Mouse (Mus musculus) right cerebral cortex, adult 2 months (tissue): ENCODE measurements around the gene Adamts6.
A peak's percentile ranks its signal among the peaks of the same experiment; 100 is the strongest.

Experiments used
- DNase-seq, 2 experiments: peaks; one replicate each; pipeline ENCODE4 v3.0.0; 2021 to 2022; ENCODE audit warnings: low spot score in 2 of 2

The Adamts6 gene

DNA sequence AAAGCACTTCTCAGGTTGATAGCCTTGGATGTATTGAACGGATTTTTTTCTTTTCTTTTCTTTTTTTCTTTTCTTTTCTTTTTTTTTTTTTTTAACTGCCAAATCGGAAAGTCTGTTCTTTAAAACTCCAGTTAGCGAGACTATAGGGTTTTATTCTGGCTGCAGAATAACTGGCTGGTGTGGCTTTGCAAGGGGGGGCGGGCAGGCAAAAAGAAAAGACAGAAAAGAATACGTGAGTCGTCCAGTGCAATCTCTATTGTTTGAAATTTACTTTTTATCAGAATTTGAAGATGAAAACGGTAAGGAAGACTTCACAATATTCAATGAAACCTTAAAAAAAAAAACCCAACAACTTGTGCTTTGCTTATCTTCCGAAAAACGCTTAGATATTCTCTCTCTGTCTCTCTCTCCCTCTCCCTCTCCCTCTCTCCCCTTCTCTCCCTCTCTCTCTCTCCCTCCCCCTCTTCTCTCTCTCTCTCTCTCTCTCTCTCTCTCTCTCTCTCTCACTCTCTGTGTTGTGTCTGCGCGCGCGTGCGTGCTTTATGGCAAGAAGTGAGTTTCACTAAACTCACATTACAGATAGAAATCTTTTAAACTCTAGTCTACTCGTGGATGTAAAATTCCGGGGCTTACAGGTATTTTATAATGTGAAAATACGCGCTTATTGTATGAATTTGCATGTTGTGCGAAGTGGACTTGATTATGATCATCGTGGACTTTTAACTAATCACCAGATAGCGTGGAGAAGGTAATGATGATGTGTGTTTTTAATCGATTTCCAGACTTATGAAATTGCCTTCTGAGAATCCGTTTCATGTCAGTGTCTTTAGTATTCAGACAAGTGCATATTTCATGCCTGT is at the start of gene Adamts6:
TSS of gene Adamts6 (plus strand) at position 470 of the 860 bp plus-strand sequence.
- DNase-seq, result peak; percentile 17 to 21

DNA sequence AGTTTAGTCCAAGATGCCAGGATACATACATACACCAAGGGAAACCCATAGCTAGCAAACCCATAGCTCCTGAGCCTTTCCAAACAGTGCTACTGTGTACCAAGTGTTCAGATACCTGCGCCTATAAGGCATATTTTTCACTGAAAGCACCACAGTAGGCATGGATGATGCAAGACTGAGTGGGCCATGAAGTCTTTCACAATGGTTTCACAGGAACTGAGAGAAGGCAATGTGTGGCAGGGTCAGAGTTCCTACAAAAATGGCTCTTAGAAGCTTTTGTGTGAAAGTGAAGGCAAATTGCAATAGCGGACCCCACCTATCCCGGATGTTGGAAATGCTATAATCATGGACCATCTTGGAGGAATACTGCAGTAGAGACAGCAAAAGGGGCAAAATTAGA is 28.6 kb upstream of the Adamts6 start:
- no peak for DNase-seq

DNA sequence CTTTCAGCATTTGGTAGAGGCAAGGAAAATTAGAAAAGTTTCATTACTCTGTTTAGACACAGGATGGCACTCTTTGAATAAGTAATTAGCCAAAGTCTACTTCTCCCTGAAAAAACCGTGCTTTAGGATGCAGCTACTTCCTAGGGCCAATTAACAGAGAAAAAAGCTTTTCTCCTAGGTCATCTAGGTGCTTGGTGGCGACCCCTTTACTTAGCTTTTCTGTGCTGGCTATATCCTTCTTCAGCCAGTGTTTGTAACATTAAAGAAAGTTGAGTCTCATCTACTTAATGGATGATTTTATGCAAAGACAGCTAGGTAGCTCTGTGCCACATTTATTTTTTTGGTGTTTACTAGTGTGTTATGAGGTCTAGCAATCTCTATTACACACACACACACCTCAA is 2.6 kb upstream of the Adamts6 start:
- DNase-seq, result peak; percentile 16 to 52

DNA sequence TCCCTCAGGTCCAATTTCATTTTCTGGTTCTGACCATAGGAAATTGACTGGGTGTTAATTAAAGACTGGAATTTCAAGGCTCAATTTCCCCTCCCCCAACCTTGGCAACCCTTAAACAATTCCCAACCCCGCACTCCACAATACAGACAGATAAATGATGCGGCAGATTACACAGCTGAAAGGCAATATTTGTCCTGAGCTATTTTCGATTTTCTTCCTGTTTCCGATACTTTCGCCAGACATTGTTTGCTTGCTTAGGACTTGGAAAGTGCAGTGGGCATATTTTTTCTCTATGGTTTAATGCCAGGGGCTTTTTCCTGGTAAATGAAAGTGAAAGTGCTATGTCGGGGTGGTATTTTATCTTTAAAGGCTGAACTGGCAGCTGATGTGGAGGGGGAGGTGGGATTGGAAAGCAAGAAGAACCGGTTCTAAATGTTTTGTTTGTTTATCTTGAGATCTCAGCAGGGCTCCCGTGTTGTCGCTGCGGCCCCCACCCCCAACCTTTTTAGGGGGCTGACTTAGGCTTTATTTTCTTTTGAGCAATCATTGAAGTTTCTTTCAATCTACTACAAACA is 1.8 kb upstream of the Adamts6 start:
- peak; percentile 16 to 39 for DNase-seq

DNA sequence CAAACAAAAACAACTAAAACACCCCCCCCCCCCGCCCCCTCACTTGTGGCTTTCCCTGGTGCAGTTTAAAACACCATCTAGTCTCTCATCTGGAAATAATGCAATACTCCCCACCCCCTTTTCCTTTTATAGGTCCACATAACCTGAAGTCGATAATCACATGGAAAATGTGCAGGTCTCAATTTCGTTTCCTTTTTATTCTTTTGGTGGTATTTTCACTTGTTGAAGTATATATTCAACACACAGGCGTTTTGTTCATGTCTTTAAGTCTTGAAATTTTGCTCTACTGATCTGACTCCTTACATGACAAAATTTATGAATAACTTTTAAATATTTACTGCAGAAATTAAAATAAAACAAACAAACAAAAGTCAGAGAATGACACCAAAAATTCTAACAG is 1.3 kb upstream of the Adamts6 start:
- no peak for DNase-seq

DNA sequence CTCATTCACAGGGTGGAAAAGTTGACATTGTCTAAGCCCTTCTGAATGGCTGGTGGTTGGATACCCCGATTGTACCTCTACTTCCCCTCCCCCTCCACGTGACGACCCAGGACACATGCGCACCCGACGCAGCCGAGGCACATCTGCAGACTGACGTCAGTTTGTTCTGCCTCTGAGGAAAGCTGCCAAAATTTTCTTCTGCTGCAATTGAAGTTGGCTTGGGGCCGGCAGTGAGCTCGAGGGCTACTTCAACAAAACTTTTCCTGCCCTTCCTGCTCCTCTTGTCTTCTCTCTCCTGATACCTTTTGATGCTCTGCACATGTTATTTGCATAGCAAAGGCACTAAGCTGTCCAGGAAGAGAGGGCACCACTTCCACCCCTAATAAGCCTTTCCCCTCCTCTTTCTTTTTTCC is 732 bp upstream of the Adamts6 start:
- peak; percentile 81 to 89 for DNase-seq

DNA sequence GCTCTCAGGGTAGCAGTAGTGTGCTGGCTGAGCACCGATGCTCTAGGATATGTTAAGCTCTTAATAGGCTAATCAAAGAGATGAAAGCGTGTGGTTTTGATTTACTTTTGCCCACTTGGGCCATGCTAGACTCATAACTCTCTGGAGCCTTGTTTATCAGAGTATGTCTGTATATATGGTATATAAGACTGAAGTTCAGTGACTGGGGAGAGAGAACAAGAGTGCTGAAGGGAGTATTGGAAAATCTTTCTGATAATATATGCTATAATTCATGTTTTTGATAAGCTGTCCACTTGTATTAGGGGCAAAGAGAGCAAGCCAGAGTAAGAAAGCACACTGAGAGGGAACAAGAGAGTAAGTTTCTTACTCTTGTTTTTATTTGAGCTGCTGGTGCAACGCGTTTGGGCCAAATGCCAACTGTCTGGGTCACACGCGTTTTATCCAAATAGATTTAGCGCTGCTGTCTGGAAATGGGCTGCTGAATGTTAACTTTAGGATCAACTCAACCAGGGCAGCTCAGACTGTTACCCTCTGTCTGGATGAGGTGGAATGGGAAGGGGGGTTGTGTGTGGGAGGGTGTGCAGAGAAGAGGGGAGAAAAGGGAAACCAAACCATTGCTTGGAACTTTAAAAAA is 708 bp downstream of the Adamts6 start:
- peak; percentile 10 to 31 for DNase-seq

DNA sequence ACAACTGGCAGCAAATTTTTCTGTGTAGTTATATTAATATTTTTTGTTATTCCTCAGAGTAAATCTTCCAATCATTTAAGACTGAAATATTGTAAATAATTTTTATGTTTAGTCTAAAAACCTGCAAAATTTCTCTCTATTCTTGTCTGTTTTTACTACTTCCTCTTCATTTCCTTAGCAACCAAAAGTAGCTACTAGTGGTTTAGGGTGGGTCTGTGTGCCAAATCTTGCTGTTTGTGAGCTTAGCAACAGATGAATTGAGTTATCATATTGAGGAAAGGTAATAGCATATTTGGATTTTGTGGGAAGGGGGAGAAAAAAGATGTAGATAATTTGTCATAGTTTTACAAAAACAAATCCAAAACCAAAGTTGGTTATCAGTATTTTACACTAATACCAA is 1.5 kb downstream of the Adamts6 start:
- DNase-seq, result no peak

DNA sequence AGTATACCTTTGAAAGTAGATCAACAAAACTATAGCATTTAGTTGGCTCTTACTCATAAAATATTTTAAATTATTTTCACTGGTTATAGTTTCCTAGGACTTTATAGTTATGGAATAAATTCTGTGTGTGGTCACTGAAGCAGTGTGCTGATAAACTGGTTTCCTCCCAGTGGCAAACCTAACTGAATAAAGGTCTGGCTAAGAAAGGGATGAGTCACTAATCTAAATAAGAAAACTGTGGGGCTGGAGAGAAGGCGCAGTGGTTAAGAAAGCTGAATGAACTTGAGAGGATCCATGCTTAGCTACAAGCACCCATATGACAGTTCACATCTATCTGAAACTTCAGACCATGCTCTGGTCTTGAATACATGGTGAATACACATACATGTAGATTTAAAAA is 7.8 kb downstream of the Adamts6 start:
- DNase-seq, result no peak

DNA sequence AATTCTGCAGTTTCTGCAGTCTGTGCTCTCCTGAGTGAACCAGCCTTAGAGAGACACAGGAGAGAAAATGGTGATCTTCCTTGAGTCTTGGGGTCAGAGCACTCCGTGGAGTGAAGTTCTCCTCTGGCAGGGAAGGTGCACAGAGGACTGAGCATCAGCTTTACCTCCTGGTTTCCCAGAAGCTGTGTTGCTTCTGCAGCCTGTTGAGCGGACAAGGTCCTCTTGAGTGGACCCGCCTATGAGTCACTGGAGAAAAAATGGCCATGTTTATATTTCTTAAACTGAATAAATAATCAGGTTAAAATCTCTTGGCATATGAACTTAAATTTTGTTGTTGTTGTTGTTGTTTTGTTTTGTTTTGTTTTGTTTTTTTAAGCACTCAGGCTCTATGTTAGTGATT is 41.7 kb downstream of the Adamts6 start:
- DNase-seq, result no peak

DNA sequence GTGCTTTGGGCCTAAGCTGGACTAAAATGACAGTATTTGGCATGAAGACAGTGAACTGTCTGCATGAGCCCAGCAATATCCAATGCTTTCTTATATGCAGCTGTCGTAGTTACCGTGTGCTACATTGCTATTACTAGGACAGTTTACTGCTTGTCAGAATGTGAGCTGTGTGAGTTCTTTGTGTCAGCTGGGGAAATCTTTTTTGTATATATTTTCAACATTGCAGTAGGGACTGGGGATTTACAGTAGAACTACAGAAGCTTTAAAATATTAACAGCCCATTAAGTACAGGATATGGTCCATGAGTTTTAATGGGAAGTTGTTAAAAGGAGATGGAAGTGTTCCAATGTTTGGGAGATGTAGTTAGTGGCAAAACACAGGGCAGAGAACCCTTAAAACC is 42.1 kb downstream of the Adamts6 start:
- DNase-seq, result no peak

DNA sequence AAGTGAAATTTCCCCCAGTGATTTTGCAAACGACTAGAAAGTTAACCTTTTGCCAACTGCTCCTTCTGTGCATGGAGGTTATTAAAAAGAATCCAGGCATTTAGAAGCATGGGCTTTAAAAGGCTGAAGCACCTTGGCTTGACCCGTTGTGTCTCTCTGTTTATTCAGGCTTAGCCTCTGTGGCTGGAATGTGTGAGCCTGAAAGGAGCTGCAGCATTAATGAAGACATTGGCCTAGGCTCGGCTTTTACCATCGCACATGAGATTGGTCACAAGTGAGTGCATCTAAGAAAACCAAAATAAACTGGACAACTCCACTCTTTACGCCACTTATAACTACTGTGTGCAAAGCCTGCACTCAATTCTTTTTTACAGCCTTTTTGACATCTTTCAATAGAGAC is 65.0 kb downstream of the Adamts6 start:
- no peak for DNase-seq

DNA sequence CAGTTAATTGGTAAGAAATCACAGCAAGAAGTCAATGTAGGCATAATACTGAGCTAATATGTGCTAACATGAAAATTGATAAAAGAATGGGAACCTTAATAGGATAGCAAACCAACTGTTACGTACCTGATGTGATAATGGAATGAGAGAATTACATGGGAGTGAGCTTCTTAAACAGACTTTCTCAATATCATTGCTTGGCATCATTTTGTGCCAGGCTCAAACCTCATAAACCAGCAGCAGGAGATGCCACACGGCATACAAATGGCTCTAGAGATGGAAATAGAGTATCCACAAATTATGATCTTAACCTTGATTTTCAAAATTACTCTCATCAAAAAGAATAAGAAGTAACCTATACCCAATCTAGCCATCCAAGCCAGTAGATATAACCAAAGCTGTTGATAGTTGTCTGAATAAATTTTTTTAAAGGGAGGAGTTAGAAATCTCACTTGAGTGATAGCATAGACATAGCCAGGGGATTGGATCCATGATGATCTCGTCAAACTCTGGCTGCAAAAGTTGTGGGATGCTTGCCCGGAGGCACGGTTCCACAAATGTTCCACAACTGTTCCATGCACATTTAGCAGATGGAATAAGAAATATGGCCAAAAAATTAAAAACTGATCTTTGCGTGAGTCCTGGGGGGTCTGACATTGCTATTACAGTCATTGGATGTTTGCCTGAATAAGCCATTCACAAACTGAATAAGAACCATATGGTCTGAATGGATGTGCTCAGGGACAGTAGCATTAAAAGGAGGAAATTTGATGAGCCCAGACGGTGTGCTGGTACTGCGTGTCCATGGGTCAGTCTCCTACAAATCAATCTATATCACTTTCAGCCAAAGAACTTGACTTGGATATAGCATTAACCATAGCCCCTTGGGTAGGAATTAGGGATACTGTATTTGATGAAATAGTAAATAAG is 106.1 kb downstream of the Adamts6 start:
- no peak for DNase-seq

DNA sequence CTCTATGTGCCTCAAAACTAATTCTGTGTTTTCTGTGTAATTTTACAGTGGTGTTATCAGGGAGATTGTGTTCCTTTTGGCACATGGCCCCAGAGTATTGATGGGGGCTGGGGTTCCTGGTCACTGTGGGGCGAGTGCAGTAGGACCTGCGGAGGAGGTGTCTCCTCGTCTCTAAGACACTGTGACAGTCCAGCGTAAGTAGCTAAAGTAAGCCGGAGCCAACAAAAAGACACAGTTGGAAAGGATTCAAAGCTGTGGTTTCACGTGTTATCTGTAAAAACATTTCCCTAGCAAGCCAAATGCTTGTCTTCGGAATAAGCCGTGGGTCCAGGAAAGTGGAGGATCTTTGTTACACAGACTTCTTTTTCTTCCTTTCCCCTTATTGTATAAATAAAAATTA is 110.2 kb downstream of the Adamts6 start:
- peak; percentile 3 to 22 for DNase-seq

DNA sequence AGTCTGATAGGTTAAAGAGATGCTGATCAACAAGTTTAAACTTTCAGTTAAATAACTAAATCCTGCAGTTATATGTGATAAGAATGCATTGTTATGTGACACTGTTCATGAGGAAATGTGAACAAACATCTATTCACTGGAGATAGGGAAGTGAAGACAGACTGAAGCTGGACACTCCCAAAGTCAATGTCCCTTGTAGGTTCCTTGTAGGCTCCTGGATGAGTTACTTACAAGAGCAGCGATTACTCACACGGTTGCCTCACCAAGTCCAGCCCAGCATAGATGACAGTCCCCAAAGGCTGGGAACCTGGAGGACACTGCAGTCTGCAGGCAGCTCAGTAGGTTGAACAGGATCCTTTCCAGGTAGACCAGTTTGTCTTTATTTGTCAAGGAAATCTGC is 145.1 kb downstream of the Adamts6 start:
- DNase-seq, result no peak

DNA sequence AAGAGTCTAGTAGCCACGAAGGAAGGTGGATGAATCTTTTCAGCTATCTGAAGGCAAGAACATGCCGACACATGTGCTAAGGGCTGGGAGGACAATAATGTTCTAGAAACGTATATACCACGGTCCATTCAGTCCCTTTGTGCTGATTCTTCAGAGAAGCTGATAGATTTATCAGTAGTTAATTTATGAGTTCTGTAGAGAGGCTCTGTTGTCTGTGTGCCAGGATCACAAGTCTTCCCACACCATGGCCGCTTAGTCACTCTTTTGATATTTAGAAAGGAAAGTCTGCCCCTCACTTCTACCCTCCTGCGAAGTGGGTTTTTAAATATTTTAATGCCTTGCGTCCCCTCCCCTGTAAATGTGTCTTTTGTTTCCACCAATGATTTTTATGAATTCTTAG is 154.9 kb downstream of the Adamts6 start:
- DNase-seq, result no peak

DNA sequence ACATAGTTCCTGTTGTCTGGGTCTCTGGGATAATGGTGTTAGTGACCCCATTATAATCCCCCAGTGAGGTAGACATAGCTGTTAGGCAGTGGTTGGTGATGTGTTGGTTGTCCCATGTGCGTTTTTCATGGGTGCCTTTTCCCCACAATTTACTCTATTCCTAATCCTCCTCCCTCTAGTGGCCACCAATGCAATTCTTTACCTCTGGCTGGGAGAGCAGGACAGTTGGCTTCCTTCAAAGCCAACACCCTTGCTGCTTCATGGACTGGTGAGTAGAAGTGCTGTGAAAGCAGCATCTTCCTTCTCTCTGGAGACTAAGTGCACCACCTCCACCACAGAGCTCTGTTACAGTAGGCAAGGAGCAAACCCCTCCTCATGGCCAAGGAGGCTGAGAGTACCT is 157.8 kb downstream of the Adamts6 start:
- no peak for DNase-seq

DNA sequence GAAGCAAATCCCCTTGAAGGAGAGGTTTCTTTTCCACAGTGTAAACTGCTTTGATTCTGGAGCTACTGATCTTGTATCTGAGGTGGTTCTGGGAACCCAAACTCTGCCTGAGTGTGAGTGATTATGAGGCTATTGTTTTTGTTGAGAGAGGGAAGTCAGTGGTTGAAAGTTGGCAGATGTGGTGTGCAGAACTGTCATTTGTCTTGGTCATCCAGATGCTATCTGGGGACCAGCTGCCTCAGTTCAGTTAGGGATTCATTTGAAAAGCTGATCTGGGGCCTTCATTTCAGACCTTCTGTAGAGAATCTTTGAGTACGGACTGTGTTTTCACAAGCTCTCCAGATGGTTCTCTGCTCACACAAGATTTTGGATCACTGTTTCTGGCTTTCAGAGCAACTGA is 159.3 kb downstream of the Adamts6 start:
- no peak for DNase-seq

DNA sequence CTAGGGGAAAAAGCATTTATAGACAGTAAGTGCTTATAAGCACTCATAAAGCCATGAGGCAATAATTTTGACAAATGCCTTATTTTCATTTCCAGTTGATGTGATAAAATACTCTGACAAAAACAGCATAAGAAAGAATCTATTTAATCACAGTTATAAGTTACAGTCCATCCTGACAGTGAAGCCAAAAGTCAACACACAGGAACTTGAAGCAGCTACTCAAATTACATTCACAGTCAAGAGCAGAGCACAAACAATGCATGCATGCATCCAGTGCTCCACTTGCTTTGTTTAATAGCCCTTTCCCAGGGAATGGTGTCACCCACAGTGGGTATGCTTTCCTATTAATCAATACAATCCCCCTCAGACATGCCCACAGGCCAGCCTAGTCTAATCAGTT is 159.8 kb downstream of the Adamts6 start:
- DNase-seq, result no peak

DNA sequence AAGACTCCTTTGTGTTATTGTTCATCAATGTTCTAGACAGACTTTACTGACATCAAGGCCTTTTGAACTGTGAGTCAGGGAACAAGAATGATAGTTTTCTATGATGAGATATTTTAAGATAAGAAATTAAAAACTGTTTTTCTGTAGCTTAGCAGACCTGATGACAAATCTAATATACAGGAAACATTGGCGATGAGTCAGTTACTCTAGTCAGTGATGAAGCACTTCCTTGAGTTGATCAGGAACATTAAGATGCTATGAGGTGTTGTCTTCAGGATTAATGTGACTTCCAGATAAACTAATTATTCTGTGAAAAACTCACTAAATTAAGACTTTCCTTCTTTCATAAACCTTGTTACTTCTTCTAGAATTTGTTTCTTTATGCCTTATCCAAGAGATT is 160.7 kb downstream of the Adamts6 start:
- DNase-seq, result no peak

DNA sequence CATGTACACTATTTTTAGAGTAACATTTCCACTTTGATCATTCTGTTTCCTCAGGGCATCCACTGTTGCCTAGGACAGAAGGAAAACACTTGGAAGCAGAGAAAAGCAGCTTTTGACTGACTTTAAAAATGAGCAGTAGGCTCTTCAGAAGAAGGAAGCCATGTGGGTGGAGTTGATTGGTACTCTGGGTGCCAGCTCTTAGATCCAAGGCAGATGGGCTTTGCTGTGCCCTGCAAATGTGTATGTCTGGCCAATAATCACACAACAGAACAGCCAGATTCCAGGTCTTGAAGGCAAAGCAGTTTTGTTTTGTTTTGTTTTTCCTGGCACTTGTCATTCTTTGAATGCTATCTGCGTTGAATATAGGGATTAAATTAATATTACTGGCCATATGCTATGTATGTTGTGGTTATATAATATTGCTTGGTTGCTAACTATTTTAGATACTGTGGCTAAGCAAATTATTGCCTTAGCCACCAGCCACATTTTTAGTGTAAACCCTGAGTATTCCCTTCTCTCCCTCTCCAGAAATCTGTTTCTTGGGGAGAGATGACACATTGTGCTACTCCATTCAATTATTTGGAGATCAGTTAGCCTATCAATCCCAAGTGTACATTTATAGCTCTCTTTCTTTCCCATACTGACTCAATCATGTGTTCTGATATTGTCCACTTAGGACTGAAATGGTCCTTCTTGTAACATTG is 165.8 kb downstream of the Adamts6 start:
- peak in 1 of 2 experiments; percentile 10 for DNase-seq
